Mouse (Mus musculus) heart, adult 11 months (tissue): ENCODE results near the gene Tefm.

Experiments
- DNase-seq: peaks from one replicate; pipeline ENCODE4 v3.0.0; 2022

Tefm gene

DNA sequence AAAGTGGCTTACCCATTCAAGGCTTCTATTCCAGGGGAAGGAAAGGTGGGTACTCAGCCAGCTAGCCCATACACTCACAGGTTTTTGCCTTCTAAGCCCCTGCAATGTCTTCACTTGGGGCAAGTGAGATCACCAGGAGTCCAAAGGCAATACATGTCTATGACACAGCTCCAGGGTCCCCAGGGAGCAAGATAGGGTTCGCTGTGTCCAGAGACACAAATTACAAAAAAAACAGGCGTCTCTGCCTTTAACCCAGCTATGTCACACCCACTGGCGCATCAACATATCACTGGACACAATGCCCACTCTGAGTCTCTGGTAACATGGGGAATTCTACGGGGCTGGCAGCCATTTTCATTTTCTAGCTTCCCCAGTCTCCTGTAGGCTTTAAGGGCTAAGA, 14.0 kb upstream of the Tefm start:
- DNase-seq = peak; percentile 96

DNA sequence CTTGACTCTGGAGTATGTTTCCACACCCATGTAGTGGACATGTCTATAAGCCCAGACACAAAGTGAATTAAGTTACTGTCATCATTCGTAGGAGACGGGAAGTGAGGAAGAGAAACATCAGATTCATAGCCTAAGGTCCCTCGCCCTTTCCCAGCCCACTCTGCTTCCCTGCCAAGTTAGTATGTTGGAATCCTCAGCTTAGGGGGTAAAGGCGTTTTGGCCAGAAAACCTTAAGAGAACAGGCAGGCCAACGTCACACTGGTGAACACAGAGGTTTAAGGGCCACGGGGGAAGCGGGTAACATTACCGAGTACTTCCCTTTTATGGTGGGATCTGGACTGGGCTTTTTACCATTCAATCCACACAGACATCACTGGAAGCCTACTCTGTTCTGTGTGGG, 13.6 kb upstream of the Tefm start:
- DNase-seq = peak; percentile 92

DNA sequence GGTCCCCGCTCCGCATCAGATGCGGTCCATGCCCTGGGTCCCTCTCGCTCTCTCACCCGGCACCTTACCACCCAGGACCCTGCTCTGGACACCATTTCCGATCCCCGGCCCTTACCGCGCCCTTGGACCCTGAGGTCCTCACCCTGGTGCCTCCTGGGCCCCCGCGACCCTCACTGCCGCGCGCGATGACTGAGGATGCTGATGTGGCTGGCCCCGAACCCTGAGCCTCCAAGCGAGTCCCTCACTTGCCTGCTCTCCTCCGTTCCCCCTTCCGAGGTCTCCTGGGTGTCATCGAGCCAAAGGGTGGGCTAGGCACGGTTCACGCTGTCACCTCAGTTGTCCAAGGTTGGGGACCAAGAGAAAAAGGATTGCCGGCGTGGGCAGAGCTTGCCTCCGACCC, 12.5 kb upstream of the Tefm start:
- peak; percentile 95 for DNase-seq

DNA sequence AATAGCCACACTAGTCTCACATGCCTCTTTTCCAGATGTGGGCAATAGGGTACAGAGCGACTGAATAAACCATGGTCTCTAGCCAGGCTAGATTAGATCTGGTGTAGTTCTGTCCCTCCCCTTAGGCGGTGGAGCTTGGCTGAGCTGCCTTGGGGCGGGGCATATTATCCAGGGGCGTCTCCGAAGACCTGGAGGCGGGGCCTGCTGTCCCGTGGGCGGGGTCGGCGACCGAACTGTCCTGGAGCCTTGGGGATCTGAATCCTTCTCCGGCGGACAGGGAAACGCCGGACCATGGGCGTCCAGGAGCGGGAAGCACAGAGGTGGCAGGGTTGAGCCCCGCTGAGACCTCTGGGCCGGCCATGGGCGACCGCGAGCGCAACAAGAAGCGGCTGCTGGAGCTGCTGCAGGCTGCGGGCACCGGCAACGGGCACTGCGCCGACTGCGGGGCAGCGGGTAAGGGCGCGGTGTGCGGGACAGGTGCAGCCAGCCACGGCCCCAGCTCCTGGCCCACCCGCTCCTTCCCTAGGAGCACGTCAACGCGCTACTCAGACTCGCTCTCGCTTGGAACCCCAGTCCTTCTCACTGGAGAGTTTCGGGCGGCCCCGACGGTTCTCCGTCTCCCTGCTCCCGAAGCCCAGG, 12.0 kb upstream of the Tefm start, which contains the start of gene Adap2:
TSS of gene Adap2 (plus strand) at position 249 of the 639 bp plus-strand sequence.
- peak; percentile 99 for DNase-seq

DNA sequence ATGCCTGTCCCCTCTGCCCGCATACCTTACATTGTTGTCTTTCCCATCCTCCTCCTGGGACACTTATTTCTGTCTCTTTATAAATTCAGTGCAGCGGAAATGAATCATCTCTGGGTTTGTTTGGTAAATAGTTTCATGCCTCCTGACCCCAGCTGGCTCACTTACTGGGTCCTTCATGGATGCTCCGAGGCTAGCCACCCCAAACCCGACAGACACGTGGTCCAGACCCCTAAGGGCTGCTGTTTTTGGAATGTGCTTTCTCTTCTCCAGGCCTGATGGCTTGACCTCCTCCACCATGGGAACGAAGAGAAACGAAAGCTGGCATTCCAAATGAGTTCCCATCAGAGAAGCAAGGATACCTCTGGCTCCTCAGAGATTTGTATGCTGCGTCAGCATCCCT, 10.4 kb upstream of the Tefm start:
- DNase-seq = peak; percentile 98

DNA sequence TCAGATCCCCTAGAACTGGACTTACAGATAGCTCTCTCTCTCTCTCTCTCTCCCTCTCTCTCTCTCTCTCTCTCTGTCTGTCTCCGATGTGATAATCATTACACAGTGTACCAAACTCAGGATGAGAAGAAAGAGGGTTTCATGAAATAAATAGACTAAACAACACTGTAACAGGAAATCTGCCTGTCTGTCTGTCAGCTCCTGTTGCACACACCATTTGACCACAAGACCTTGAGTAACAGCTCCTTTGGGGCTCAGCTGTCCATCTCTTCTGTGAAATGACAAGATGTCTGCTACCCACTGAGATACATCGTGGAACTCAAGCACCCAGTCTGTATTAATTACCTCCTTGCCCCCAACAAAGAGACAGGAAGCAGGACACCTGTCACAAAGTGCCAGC, 9.6 kb upstream of the Tefm start:
- DNase-seq = peak; percentile 72

DNA sequence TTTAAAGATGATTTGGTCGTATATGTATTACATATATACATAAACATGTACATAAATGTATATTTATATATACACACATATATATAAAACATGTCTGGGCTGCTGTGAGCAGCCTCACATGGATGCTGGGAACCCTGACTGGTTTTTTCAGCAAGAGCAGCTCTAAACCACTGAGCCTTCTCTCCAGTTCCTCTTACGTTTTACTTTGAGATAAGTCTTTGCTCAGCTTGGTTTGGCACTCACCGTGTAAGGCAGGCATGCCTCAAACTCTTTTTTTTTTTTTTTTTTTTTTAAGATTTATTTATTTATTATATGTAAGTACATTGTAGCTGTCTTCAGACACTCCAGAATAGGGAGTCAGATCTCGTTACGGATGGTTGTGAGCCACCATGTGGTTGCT, 8.6 kb upstream of the Tefm start:
- peak; percentile 44 for DNase-seq

DNA sequence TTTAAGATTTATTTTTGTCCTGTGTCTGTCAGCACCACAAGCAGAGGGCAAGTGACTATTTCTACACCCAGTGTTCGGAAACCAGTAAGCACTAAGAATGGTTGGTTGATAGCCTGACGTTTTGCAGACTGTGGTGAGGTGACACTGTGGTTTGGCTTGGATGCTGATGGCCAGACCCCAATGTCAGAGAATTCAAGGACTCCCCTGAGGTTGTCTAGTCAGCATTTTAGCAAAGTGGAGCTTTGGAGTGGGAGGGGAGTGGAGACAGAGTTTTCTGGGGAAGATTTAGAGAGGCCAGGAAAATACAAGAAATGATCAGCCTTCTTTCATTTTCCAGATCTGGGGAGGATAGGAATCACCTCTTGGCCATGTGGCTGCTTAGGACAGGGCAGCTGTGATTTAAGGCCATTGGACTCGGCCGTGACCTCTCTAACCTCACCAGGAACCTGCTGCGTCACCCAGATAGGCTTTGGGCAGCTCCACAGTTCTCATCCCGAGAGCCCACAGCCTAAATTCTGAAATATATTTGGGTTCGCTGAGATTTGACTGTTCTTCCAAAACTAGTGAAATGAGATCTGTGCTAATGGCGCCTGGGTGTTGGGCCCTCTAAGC, 7.5 kb upstream of the Tefm start:
- DNase-seq = peak; percentile 94

DNA sequence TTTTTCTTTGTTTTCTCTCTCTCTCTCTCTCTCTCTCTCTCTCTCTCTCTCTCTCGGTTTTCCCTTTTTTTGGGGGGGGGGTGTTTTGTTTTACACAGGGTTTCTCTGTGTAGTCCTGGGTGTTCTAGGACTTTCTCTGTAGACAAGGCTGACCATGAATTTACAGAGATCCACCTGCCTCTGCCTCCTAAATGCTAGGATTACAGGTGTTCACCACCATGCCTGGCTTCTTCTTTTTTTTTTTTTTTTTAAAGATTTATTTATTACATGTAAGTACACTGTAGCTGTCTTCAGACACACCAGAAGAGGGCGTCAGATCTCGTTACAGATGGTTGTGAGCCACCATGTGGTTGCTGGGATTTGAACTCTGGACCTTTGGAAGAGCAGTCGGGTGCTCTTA, 7.0 kb upstream of the Tefm start:
- DNase-seq = peak; percentile 34

DNA sequence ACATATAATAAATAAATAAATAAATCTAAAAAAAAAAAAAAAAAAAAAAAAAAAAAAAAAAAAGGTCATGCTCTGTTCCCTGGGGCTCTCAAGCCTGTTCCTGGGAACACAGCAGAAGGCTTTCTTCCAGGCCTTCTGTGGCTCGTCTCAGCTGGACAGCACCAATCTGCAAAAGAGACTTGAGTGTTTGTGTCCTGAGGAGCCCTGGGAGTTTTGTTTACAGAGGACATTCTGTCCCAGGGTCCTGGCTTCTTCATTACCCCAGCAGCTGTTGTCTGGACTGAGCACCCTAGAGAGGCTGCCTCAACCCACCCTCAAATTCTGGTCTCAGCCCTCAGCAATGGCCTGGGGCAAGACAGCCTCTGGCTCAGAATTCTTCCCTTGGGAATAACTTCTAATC, 6.3 kb upstream of the Tefm start:
- DNase-seq = peak; percentile 99

DNA sequence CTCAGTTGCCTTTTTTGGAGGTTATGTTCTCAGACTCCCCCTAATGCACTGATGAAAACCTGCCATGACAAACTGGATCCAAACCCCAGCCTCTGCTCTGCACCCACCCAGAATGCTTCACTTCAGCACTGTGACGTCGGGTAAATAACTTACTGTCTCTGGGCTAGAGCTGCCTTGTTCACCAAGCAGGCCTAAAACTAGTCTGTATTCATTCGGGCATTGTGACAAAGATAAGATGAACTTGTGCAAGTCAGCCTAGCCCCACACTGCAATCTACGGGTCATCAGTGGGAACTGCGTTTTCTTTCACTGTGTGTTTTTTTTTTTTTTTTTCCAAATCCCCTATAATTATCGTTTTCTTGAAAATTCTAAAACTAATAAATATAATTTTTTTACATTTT, 5.8 kb upstream of the Tefm start:
- peak; percentile 97 for DNase-seq

DNA sequence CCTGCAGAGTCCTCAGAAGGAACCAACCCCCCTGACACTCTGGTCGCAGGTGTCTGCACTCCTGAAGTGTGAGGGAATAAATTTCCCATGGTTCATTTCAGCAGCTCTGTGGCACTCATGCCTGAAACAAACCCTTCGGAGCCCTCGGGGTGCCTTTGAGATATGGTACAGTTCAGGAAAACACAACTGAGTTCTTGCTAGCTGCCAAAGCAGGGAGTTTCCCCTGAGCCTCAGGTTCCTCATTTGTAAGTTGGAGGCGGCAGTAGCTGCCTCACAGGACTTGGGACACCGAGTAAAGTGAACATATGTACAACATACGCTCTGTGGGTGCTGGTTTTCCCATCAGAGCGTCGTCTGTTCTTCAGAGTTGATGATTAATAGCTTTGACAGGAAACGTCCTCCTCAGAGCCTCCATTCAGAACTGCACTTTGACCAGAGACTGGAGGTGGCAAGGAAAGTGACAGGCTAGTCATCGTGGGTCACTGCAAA, 3.9 kb upstream of the Tefm start:
- peak; percentile 93 for DNase-seq

DNA sequence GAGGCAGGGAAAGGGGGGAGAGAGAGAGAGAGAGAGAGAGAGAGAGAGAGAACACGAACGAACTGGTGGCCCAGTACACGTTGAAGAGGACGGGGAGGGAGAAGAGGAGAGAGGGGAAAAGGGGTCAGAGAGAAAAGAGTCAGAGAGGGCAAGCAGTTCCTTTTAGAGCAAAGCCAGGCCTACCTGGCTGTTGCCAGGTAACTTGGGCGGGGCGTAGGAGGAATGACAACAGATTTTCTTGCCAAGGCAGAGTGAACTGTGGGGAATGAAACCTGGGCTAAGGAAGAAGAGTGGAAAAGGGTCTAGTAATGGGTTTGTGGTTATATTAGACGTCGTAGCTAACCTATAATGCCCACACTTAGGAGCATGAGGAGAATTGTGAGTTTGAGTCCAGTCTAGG, 897 bp upstream of the Tefm start:
- DNase-seq = peak; percentile 87

DNA sequence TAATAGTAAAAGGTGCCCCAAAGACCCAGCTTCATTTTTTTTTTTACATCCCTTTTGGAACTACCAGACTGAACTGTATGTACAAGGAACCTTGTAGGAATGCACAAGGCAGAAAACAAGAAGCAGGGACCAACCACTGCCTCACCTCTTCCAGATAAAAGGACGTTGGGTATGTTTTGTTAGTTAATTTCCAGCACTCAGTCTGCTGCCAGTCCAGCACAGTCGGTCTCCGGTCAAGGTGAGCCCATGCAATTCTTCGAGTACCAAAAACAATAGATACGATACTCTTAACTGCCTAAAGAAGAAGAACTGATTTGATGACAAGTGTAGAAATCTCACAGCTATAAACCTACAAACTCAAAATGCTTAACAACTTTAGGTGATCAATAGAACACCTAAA, 4.2 kb downstream of the Tefm start:
- DNase-seq = peak; percentile 17

DNA sequence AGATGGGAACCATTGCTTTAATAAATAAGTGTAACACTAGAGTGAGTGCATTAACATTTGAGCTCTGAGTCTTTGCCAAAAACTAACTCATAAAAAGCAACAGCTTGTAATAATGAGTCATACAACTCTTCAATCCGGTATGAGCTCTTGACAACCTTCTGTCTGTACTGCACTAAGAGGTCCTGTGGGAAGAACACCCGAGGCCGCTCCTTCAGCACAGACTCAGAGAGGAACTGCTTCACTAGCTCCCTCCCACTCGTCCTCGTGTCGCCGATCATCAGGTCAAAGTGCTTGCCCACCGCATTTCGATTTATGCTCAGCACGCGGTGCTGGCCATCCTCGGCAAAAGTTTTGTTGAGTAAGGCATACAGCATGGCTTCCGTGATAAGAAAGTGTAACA, 5.2 kb downstream of the Tefm start:
- peak; percentile 81 for DNase-seq

DNA sequence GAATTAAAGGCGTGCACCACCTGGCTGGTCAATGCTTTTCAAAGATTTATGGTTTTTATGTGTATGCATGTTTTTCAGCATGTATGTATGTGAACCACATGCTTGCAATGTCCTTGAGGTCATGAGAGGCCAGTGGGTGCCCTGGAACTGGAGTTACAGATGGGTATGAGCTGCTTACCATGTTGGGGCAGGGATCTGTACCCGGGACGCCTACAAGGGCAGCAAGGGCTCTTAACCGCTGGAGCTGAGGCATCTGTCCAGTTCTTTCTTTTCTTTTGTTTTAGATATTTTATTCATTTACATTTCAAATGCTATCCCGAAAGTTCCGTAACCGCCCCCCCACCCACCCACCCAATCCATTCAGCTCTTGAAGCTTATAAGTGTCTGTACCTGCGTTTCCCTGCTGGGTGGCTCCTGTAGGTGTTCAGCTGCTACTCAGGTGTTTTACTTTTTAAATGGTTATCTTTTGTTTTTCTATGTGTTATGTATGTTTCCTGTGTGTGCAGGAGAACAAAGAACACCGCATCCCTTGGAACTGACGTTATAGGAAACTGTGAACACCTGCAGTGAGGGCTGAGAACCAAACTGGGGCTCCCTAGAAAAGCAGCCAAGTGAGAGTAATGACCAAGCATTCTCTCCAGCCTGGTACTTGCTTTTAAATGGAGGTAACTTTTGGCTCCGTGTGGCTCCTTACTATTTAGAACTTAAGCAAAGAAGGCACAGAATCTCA, 5.9 kb downstream of the Tefm start:
- peak; percentile 48 for DNase-seq

DNA sequence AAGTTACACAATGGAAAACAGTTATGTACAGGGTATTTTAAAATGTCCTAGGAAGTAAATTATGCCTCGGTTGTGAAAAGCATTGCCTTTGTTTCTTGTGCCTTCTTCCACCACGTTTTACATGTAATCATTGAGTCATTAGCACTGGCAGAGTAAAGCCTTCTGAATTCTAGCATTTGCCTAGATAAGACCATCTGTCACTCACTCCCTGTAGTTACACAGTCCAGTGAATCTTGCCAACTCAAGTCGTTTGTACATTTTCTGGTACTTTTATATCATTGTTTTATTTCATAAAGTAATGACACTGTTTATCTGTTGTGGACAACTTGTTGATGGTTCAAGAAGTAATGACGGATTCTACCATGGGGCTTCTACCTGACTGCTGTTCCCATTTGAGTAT, 7.2 kb downstream of the Tefm start:
- DNase-seq = no peak

DNA sequence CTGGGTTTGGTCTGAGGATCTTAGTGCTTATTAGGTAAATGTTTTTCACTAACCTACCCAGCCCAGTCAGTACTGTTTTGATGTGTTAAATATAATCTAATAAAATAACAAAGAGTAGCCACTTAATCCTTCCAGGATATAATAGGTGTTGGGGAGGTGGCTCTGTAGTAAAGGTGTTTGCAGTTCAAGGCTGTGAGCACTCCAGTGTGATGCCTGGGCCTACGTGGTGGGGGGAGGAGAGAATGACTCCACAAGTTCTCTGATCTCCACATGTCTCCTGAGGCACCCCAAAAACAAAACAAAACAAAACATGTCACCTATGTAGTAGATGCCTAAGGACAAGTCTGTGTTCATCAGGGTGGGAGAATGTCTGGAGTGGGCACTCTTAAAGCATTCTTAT, 9.9 kb downstream of the Tefm start:
- no peak for DNase-seq

DNA sequence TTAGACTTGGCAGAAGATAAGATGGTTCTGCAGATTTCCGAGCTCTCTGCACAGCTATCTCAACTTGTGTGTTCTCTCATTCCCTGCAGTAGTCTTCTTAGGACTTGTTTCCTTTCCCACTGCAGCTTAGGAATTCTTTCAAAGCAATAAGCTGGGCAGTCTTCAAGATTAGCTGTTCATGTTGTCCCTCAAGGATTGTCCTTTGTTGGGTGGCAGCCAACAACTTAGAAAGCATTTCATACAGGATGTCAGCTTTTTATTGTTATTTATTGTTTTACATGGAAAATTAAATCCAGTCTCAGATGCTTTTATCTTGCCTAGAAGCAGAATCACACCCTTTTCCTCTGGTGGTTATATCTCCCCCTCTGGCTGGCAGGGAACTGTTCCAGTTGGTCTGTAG, 25.6 kb downstream of the Tefm start:
- no peak for DNase-seq

DNA sequence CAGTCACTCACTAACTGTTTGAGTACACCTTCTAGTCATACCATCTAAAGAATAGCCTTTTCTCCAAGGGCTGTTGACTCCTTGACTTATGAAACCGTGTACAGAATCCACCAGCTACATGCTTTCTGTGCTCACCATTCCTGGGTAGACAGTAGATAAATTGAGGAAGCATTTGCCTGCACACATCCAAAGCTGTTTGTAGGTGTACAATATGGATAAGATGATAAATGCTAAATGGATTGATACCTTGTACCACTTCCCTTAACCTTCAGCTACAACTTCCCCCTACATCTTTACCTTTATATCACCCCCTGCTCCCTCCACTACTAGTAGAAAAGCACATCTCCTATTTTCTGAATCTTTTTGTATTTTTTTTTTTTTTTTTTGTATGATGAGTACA, 37.6 kb downstream of the Tefm start:
- no peak for DNase-seq

DNA sequence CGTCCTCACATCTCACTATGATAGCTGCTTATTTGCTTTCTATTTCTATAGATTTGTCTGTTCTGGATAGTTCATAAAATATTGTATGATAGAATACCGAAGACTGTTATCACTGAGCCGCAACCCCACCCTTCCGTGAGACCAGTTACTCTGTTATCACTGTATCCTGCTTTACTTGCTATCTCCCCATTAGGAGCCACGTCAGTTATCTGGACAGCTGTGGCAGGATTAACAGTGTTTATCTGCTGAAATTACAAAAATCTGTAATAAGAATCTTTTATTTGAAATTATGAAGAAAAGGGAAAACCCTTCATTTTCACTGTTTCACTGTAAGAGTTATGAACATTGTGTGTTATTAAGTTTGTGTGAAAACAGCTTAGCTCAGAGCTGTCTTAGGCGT, 40.7 kb downstream of the Tefm start:
- no peak for DNase-seq

DNA sequence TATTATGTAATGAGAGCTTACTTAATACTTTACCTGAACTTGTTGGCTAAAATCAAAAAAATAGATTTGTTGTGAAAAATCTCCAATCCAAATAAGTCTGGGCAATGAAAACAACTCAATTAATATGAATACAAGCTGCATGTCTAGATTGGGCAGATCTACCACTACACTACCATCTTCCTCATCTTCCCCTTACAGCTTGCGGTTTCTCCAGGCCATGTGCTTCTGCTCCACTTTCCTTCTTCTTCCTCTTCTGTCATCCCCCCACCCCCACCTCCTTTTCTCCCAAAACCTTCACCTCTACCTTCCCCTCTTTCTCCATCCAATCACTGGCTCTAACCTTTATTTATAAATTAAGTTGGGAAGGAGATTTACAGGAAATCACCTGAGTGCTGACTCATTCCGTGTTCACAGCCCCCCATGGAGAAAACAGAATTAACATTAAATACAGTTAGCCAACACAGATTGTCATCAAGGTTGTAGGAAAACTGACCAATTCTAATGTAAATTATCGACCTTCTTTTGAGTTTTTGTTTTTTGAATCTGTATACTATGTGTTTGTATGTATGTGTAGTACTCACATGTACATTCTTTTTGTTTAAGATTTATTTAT, 43.4 kb downstream of the Tefm start:
- peak; percentile 37 for DNase-seq

DNA sequence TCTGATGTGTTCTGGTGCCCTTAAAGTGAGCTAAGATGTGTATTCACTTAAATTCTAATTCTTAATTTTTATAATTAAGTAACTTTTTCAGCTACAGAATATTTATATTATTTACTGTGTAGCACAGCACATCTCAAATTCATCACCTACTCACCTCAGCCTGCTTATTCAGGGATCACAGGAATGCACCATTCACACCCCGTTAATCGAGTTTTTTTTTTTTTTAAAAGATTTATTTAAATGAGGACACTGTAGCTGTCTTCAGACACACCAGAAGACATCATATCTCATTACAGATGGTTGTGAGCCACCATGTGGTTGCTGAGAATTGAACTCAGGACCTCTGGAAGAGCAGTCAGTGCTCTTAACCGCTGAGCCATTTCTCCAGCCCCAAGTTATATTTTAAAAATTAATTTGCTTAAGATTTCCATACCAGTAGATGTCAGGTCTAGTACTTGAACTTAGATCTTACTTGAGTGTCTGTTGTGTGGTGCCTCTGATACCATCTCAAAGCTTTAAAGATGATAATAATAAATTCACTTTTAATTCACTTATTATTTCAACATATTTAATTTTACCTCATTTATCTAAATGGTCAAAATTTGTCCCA, 51.3 kb downstream of the Tefm start:
- no peak for DNase-seq
